ENCODE assay signal across 8 mouse cellular contexts in the genomic region with DNA sequence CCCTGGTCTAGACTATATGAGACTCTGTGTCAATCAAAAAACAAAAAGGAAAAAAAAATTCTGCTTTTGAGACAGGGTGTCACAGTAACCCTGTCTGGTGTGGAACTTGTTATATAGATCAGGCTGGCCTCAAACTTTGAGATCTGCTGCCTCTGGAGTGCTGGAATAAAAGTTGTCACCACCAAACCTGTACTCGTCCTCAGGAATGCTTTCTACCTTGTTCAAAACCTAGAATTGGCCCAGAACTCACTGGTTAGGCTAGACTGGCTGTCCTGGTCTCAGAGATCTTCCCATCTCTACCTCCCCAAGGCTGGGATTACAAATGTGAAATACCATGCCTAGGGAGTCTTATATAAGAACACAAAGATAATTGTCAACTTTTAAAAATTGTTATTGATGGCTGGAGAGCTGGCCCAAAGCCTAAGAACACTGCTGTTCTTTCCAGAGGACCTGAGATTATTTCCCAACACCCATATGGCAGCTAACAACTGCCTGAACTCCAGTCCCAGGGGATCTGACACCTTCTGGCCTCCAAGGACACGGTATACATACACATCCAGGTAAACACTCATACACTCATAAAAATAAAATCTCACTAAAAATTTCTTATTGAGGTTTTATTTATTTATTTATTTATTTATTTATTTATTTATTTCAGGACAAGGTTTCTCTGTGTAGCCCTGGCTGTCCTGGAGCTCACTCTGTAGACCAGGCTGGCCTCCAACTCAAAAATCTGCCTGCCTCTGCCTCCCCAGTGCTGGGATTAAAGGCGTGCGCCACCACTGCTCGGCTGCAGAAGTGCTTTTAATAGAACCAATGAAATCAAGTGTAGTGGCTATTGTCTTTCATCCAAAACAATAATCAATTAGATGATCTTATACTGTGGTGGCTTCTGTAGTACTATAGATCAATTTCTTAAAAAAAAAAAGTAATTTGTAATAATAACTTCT. TPM values are rescaled to one million over a fixed set of nuclear protein-coding genes. Genes with fewer than 3 reads are reported as not detected.
A peak's percentile ranks its signal among the peaks of the same experiment; 100 is the strongest.
DNase-seq lines count a peak whose midpoint lies in the region; ATAC-seq and TF ChIP-seq lines count a peak whose summit lies in the region.
"Had no signal": no experiment of that assay in that cellular context is flagged by ENCODE, and none has a peak within 500 bp of the region (broad histone marks: within the 10 kb centered on the region; RNA-seq: fewer than 3 reads in every experiment).

No protein-coding gene starts in this region.

- no peak for TF ChIP-seq CTCF in left cerebral cortex, adult 2 months (IDR thresholded peaks at IDR 0.05)

- no peak for ATAC-seq in embryonic facial prominence, embryonic 14.5 days (ENCODE audit: low read depth)
- ATAC-seq in intestine, embryonic 16.5 days = no peak
- ATAC-seq in neural tube, embryonic 14.5 days (ENCODE audit: low read depth) = no peak
- ATAC-seq in granulocyte monocyte progenitor cell, adult 5-6 weeks (replicated peaks; ENCODE audit: poor library complexity, severe bottlenecking) = no peak

- no peak overlapping the region for H3K4me3 ChIP-seq in left cerebral cortex, adult 2 months
- peak overlapping the region; percentile 51; the same call in 1 of the 2 replicates for H3K4me3 ChIP-seq in embryonic facial prominence, embryonic 14.5 days (ENCODE audit: low read depth, low read length)
- H3K4me3 ChIP-seq in intestine, embryonic 16.5 days (ENCODE audit: low read length) = no peak overlapping the region
- no peak overlapping the region; the same call in 1 of the 2 replicates for H3K4me3 ChIP-seq in neural tube, embryonic 14.5 days (ENCODE audit: low read depth, low read length)

- no peak for DNase-seq in left cerebral cortex, adult 2 months (ENCODE audit: extremely low spot score in 1 of 2, low spot score in 2 of 2)
- DNase-seq in left cerebral cortex, adult 18-20 months (ENCODE audit: low spot score in 2 of 2) = no peak
- DNase-seq in embryonic facial prominence, embryonic 14.5 days (ENCODE audit: low spot score) = no peak
- DNase-seq in thymus, postnatal 14 days = no peak
- DNase-seq: adrenal gland, postnatal 25 days had no signal

- 91% methylated on average over 5 of the region's 5 CpGs for WGBS in embryonic facial prominence, embryonic 14.5 days
- 91% methylated on average over 5 of the region's 5 CpGs for WGBS in intestine, embryonic 16.5 days
- 92% methylated on average over 5 of the region's 5 CpGs for WGBS in neural tube, embryonic 14.5 days

- H3K27me3 ChIP-seq in embryonic facial prominence, embryonic 14.5 days (replicated peaks; ENCODE audit: control insufficient read depth, insufficient read depth, low read length) = no peaks in the 10 kb centered on the region
- H3K27me3 ChIP-seq in intestine, embryonic 16.5 days (replicated peaks; ENCODE audit: control insufficient read depth, insufficient read depth, low read length) = no peaks in the 10 kb centered on the region
- no peaks in the 10 kb centered on the region for H3K27me3 ChIP-seq in neural tube, embryonic 14.5 days (ENCODE audit: control insufficient read depth, insufficient read depth, low read length)

- H3K9ac ChIP-seq in embryonic facial prominence, embryonic 14.5 days (ENCODE audit: low read depth, low read length) = peak overlapping the region; percentile 71; the same call in 1 of the 2 replicates
- no peak overlapping the region for H3K9ac ChIP-seq in intestine, embryonic 16.5 days (ENCODE audit: low read depth, low read length)
- 0 out of 2 replicates have a peak overlapping the region, but pooled peaks have one; percentile 60 for H3K9ac ChIP-seq in neural tube, embryonic 14.5 days (replicated peaks; ENCODE audit: low read depth, low read length)

- intact Hi-C loops in left cerebral cortex, adult 2 months (cut with DNase I) = loop anchor here (2.0 to 10.0 kb wide), 2 partner anchors 75 to 337 kb away; a partner anchor contains a TSS

- peak overlapping the region; percentile 95 for H3K27ac ChIP-seq in left cerebral cortex, adult 2 months
- no peak overlapping the region for H3K27ac ChIP-seq in embryonic facial prominence, embryonic 14.5 days (replicated peaks; ENCODE audit: low read depth, low read length)
- H3K27ac ChIP-seq in intestine, embryonic 16.5 days (ENCODE audit: low read length) = 0 out of 2 replicates have a peak overlapping the region, but pooled peaks have one; percentile 11
- no peak overlapping the region for H3K27ac ChIP-seq in neural tube, embryonic 14.5 days (ENCODE audit: low read depth, low read length)

- H3K9me3 ChIP-seq in embryonic facial prominence, embryonic 14.5 days (ENCODE audit: control insufficient read depth, low read length) = no peaks in the 10 kb centered on the region
- no peaks in the 10 kb centered on the region for H3K9me3 ChIP-seq in intestine, embryonic 16.5 days (ENCODE audit: control insufficient read depth, low read length)
- H3K9me3 ChIP-seq in neural tube, embryonic 14.5 days (ENCODE audit: control insufficient read depth, low read length) = no peaks in the 10 kb centered on the region

- H3K4me2 ChIP-seq in embryonic facial prominence, embryonic 14.5 days (ENCODE audit: low read depth, low read length) = peak overlapping the region; percentile 64; the same call in 1 of the 2 replicates
- no peak overlapping the region for H3K4me2 ChIP-seq in intestine, embryonic 16.5 days (ENCODE audit: low read depth, low read length)
- H3K4me2 ChIP-seq in neural tube, embryonic 14.5 days (ENCODE audit: low read depth, low read length) = no peak overlapping the region

- H3K4me1 ChIP-seq in embryonic facial prominence, embryonic 14.5 days (ENCODE audit: control insufficient read depth, insufficient read depth, low read length) = peaks cover 14% of the 10 kb centered on the region; the same call in 1 of the 2 replicates
- peaks cover 8% of the 10 kb centered on the region for H3K4me1 ChIP-seq in intestine, embryonic 16.5 days (ENCODE audit: control insufficient read depth, insufficient read depth, low read length)
- peaks cover 11% of the 10 kb centered on the region for H3K4me1 ChIP-seq in neural tube, embryonic 14.5 days (ENCODE audit: control insufficient read depth, insufficient read depth, low read length)

- H3K36me3 ChIP-seq in embryonic facial prominence, embryonic 14.5 days (ENCODE audit: control insufficient read depth, insufficient read depth, low read length) = no peaks in the 10 kb centered on the region
- H3K36me3 ChIP-seq in intestine, embryonic 16.5 days (ENCODE audit: control insufficient read depth, insufficient read depth, low read length) = no peaks in the 10 kb centered on the region
- no peaks in the 10 kb centered on the region for H3K36me3 ChIP-seq in neural tube, embryonic 14.5 days (ENCODE audit: control insufficient read depth, insufficient read depth, low read length)

RNA-seq across cellular contexts. Expression of a gene that starts 1.0 kb away (rescaled TPM):
- total RNA-seq in left cerebral cortex, adult 2 months (2021) = 10 to 100 TPM; 25.8 to 27.2 TPM
- 10 to 100 TPM; 30.1 to 31.1 TPM for total RNA-seq in left cerebral cortex, adult 18-20 months (2021)
- 10.6 and 11.3 TPM in 2 replicates for polyA plus RNA-seq in embryonic facial prominence, embryonic 14.5 days (2014; fragmentation: Nextera tagmentation; extraction: Ambion mirVana)
- polyA plus RNA-seq in intestine, embryonic 16.5 days (2015; fragmentation: Nextera tagmentation; extraction: Ambion mirVana) = 9.7 and 12.7 TPM in 2 replicates
- polyA plus RNA-seq in neural tube, embryonic 14.5 days (2014; fragmentation: Nextera tagmentation; extraction: Ambion mirVana) = 12.1 and 16.5 TPM in 2 replicates
- 4.0 and 9.3 TPM in 2 replicates for total RNA-seq in granulocyte monocyte progenitor cell, adult 5-6 weeks (2014; fragmentation: Nextera tagmentation)
- total RNA-seq in granulocyte monocyte progenitor cell, adult 5-6 weeks (2017) = 2.0 and 11.1 TPM in 2 replicates

RNA-seq across cellular contexts. Expression of a gene that starts 4.4 kb away (rescaled TPM):
- total RNA-seq in left cerebral cortex, adult 2 months (2021) = 100 to 1,000 TPM; 234 to 245 TPM
- 100 to 1,000 TPM; 262 to 270 TPM for total RNA-seq in left cerebral cortex, adult 18-20 months (2021)
- polyA plus RNA-seq in embryonic facial prominence, embryonic 14.5 days (2014; fragmentation: Nextera tagmentation; extraction: Ambion mirVana) = 583 and 620 TPM in 2 replicates
- polyA plus RNA-seq in intestine, embryonic 16.5 days (2015; fragmentation: Nextera tagmentation; extraction: Ambion mirVana) = 674 and 732 TPM in 2 replicates
- 831 and 868 TPM in 2 replicates for polyA plus RNA-seq in neural tube, embryonic 14.5 days (2014; fragmentation: Nextera tagmentation; extraction: Ambion mirVana)
- total RNA-seq in granulocyte monocyte progenitor cell, adult 5-6 weeks (2014; fragmentation: Nextera tagmentation) = 686 and 699 TPM in 2 replicates
- total RNA-seq in granulocyte monocyte progenitor cell, adult 5-6 weeks (2017) = 600 and 654 TPM in 2 replicates

RNA-seq across cellular contexts. Expression of a gene that starts 40.5 kb away (rescaled TPM):
- total RNA-seq in left cerebral cortex, adult 2 months (2021) = 10 to 100 TPM in 1 of 2 experiments, 1 to 10 TPM in 1; 6.2 to 10.2 TPM
- 10 to 100 TPM in 1 of 2 experiments, 1 to 10 TPM in 1; 8.6 to 10.3 TPM for total RNA-seq in left cerebral cortex, adult 18-20 months (2021)
- polyA plus RNA-seq in embryonic facial prominence, embryonic 14.5 days (2014; fragmentation: Nextera tagmentation; extraction: Ambion mirVana) = 67.7 and 89.8 TPM in 2 replicates
- polyA plus RNA-seq in intestine, embryonic 16.5 days (2015; fragmentation: Nextera tagmentation; extraction: Ambion mirVana) = 511 and 784 TPM in 2 replicates
- polyA plus RNA-seq in neural tube, embryonic 14.5 days (2014; fragmentation: Nextera tagmentation; extraction: Ambion mirVana) = 67.9 and 69.9 TPM in 2 replicates
- total RNA-seq in granulocyte monocyte progenitor cell, adult 5-6 weeks (2014; fragmentation: Nextera tagmentation) = 24.9 and 29.6 TPM in 2 replicates
- 1.6 and 4.0 TPM in 2 replicates for total RNA-seq in granulocyte monocyte progenitor cell, adult 5-6 weeks (2017)

Comparison
In these comparisons a context has a peak if more than half of its experiments do, and no peak if none do; other contexts are left out.
1. H3K27ac ChIP-seq: peak in left cerebral cortex, adult 2 months (single experiment) and intestine, embryonic 16.5 days (single experiment); none in embryonic facial prominence, embryonic 14.5 days (single experiment) and neural tube, embryonic 14.5 days (single experiment).